Mouse (Mus musculus): ENCODE measurements at regions not wholly inside any gene's neighbourhood (a gene's known extent, or its start where the extent isn't known, plus 50 kb on each side); places are given as distances from the start of the nearest gene placed in this dataset.

GRCm38 (mm10) chr4:142947673-142948072, 265.1 kb downstream of the Prdm2 start:
- TF ChIP-seq POLR2A (IDR thresholded peaks at IDR 0.05; ENCODE audit: low read depth, low read length): no peak
- TF ChIP-seq CTCF (conservative IDR thresholded peaks at IDR 0.05; ENCODE audit: insufficient read depth, insufficient read length, low read depth, low read length): no peak
